Mouse (Mus musculus) stomach, embryonic 16.5 days (tissue): ENCODE data around the gene Gata5. TPM values are rescaled to one million over a fixed set of nuclear protein-coding genes. Genes with fewer than 3 reads are reported as not detected.

ENCODE experiments used
- ATAC-seq: fragments of 200-750 bp; cut with Nextera tagmentation; 2 replicates; pipeline ENCODE4 v1.8.0; 2017; ENCODE audit warnings: moderate number of reproducible peaks, moderate TSS enrichment; ENCODE audit not compliant: insufficient read depth, low FRiP score
- H3K27ac ChIP-seq: fragments of 300-500 bp; sonication (generic); 2 replicates; pipeline ENCODE4 v1.5.1; 2014; ENCODE audit warnings: low read length
- H3K27me3 ChIP-seq: fragments of 300-500 bp; sonication (generic); 2 replicates; pipeline ENCODE4 v1.6.1; 2014; ENCODE audit warnings: low read length, control low read depth, mixed read lengths; ENCODE audit not compliant: control insufficient read depth, insufficient read depth
- H3K36me3 ChIP-seq: fragments of 300-500 bp; sonication (generic); 2 replicates; pipeline ENCODE4 v1.6.1; 2014; ENCODE audit warnings: low read length; ENCODE audit not compliant: control insufficient read depth, insufficient read depth
- H3K4me1 ChIP-seq: fragments of 300-500 bp; sonication (generic); 2 replicates; pipeline ENCODE4 v1.6.1; 2014; ENCODE audit warnings: low read length, control low read depth, mixed read lengths; ENCODE audit not compliant: control insufficient read depth, insufficient read depth
- H3K4me2 ChIP-seq: fragments of 300-500 bp; sonication (generic); 2 replicates; pipeline ENCODE4 v1.6.1; 2014; ENCODE audit warnings: low read depth, low read length, mixed read lengths
- H3K4me3 ChIP-seq: fragments of 300-500 bp; sonication (generic); replicated peaks from 2 replicates; pipeline ENCODE4 v1.5.1; 2014; ENCODE audit warnings: mild to moderate bottlenecking, low read length
- H3K9ac ChIP-seq: fragments of 300-500 bp; sonication (generic); 2 replicates; pipeline ENCODE4 v1.6.1; 2014; ENCODE audit warnings: low read length
- H3K9me3 ChIP-seq: fragments of 300-500 bp; sonication (generic); replicated peaks from 2 replicates; pipeline ENCODE4 v1.6.1; 2016; ENCODE audit warnings: low read length, control low read depth; ENCODE audit not compliant: control insufficient read depth
- WGBS: fragments of 180-500 bp; shearing (Covaris S2); extraction: QIAGEN DNeasy Blood & Tissue Kit; methylation state at CpG from one replicate; pipeline ENCODE4 v1.1.7; 2014; 5-methylcytosine and 5-hydroxymethylcytosine counted together
- polyA plus RNA-seq: library from polyadenylated mRNA; unstranded; fragments of >200 nt; fragmentation: Nextera tagmentation; extraction: Ambion mirVana; gene quantifications from 2 replicates; pipeline ENCODE4 v1.2.1, GENCODE M21; 2015

Gata5 gene
- polyA plus RNA-seq, 1 experiment from 2014 or later = 5.6 TPM

DNA sequence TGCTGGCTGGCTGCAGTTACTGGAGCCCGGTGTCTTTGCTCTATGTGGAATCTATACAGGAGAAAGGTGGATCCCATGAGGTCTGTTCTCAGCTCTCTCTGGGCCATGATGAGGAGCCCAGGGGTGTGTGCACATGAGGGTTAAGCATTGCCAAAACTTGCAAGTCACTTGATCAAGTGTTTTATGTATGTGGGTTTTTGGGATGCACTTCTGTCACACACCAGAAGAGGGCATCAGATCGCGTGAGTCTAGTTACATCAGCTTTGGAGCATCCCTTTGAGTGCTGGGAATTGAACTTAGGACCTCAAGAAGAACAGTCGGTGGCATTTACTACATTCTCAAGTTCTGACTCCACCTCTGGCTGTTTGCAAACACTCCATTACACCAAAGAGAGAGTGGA is 29.9 kb downstream of the Gata5 start:
- Histone ChIP-seq H3K9me3 (no peaks in the 10 kb centered on the region), H3K4me1 (no peaks in the 10 kb centered on the region), H3K27me3 (no peaks in the 10 kb centered on the region), H3K9ac (no peak overlapping the region), H3K4me2 (no peak overlapping the region), H3K36me3 (no peaks in the 10 kb centered on the region), H3K4me3 (no peak overlapping the region), H3K27ac (no peak overlapping the region)
- 45% methylated on average over 4 of the region's 4 CpGs for WGBS
- no peak for ATAC-seq

DNA sequence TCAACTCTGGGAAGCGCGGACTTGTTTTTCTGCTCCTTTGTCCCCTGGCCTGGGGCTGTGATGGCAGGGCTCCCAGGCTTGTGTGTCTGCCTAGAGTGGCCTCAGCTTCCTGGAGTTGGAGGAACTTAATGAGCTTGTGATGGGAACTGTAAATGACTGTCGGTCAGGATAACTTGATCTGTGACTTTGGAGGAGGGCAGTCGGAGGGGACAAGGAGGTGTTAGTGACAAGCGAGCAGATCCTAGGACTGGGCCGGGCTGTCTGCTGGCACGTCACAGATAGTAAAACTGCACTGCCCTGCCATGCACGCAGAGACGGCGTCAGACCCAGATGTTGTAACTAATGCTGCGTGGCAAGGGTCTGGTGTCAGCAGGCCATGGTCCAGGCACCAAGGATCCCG is 31.0 kb downstream of the Gata5 start:
- ATAC-seq = no peak
- Histone ChIP-seq H3K36me3 (no peaks in the 10 kb centered on the region), H3K4me2 (no peak overlapping the region), H3K4me3 (no peak overlapping the region), H3K27me3 (no peaks in the 10 kb centered on the region), H3K9me3 (no peaks in the 10 kb centered on the region), H3K27ac (no peak overlapping the region), H3K4me1 (no peaks in the 10 kb centered on the region), H3K9ac (no peak overlapping the region)
- 75% methylated on average over 12 of the region's 12 CpGs for WGBS

GRCm38 (mm10) chr2:180302201-180302600 is 32.3 kb downstream of the Gata5 start:
- Histone ChIP-seq H3K4me2 (no peak overlapping the region), H3K4me1 (no peaks in the 10 kb centered on the region), H3K36me3 (no peaks in the 10 kb centered on the region), H3K4me3 (no peak overlapping the region), H3K9me3 (no peaks in the 10 kb centered on the region), H3K9ac (no peak overlapping the region), H3K27ac (no peak overlapping the region), H3K27me3 (no peaks in the 10 kb centered on the region)
- 80% methylated on average over 4 of the region's 4 CpGs for WGBS
- ATAC-seq = no peak

DNA sequence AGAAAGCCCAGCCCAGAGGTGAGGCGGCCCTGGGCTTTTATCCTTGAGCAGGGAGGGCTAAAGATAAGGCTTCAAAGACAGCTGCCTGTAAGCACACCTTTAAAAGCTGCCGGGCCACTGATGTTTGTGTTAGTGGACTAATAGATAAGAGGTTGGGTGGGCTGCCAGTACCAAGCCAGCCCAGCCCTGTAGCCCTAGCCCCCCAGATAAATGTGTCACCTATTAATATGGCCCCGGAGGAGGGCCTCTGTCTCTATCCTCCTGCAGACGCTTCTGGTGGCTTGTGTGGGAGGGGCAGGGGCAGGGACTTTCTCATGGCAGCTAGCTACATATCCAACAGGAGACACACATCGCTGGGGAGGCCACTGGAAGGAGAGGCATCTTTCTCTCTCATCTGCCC is 33.7 kb downstream of the Gata5 start:
- ATAC-seq = peak; percentile 66; the same call in 1 of the 2 replicates
- Histone ChIP-seq H3K27ac (no peak overlapping the region), H3K9ac (no peak overlapping the region), H3K4me3 (no peak overlapping the region), H3K9me3 (no peaks in the 10 kb centered on the region), H3K36me3 (no peaks in the 10 kb centered on the region), H3K27me3 (no peaks in the 10 kb centered on the region), H3K4me1 (no peaks in the 10 kb centered on the region), H3K4me2 (no peak overlapping the region)
- WGBS = 15% methylated on average over 5 of the region's 5 CpGs

DNA sequence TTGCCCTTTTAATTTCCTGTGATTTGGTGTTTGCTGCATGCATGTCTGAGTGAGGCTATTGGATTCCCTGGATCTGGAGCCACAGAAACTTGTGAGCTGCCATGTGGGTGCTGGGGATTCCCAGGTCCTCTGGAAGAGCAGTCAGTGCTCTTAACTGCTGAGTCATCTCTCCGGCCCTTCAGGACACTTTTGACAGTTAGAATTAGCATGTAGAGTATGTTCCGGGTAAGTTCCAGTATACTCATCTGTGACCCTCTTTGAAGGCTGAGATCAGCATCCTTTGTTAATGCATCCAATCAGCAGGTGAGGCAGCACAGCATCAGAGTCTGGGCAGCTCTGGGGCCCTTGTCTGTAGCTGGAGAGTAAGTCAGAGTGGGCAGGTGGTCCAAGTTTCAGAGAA is 34.2 kb downstream of the Gata5 start:
- no peak overlapping the region for H3K27ac ChIP-seq
- no peak for ATAC-seq

DNA sequence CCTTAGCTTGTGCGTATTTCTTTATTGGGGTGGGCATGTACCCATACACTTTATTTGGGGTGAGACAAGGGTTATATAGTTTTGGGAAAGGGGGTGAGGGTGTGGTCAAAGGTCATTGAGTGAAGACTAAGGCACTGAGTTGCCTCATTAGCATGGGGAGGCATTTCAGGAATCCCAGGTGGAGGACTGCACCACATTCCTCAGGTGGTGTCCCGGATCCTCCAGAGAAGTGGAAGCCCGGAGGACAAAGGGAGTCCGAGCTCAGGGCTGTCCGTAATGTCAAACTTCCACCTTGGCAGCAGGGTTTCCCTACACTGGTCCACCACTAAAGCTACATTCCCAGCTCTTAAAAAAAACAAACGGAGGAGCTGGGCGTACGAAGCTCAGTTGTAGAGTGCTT is 41.6 kb downstream of the Gata5 start:
- H3K9ac ChIP-seq = no peak overlapping the region
- 55% methylated on average over 8 of the region's 8 CpGs for WGBS
- H3K9me3 ChIP-seq = no peaks in the 10 kb centered on the region
- no peak overlapping the region for H3K4me2 ChIP-seq
- H3K4me1 ChIP-seq = peaks cover 21% of the 10 kb centered on the region
- H3K36me3 ChIP-seq = no peaks in the 10 kb centered on the region
- no peak overlapping the region for H3K27ac ChIP-seq
- no peaks in the 10 kb centered on the region for H3K27me3 ChIP-seq
- no peak for ATAC-seq
- no peak overlapping the region for H3K4me3 ChIP-seq

More for the DNA sequence above, 34.2 kb downstream of the Gata5 start:
- no peak overlapping the region for H3K4me3 ChIP-seq
- H3K4me2 ChIP-seq = no peak overlapping the region
- no peak overlapping the region for H3K9ac ChIP-seq
- H3K27me3 ChIP-seq = no peaks in the 10 kb centered on the region
- WGBS = 32% methylated on average over 2 of the region's 2 CpGs
- H3K36me3 ChIP-seq = no peaks in the 10 kb centered on the region
- H3K4me1 ChIP-seq = no peaks in the 10 kb centered on the region
- no peaks in the 10 kb centered on the region for H3K9me3 ChIP-seq

DNA sequence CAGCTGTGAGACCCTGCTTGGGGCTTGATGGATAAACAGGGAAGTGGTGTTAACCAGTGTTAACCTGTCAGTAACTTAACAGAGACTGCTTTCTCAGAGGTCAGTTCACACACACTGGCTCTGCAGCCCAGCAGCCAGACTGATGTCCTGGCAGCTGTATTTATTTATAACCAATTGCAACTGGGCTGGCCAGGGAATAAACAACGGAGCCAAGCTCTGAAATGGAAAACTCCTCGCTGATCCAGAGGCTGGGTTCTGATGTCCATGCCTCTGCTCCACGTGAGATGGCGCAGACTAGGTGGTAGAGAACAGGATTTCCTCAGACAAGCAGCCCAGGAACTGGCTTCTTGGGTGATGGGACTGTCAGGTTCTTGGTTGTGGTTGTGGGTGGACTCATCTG is 42.5 kb downstream of the Gata5 start:
- Histone ChIP-seq H3K4me2 (no peak overlapping the region; the same call in 1 of the 2 replicates), H3K27ac (peak overlapping the region; percentile 47), H3K4me1 (peaks cover 21% of the 10 kb centered on the region), H3K27me3 (no peaks in the 10 kb centered on the region), H3K4me3 (no peak overlapping the region), H3K36me3 (no peaks in the 10 kb centered on the region), H3K9me3 (no peaks in the 10 kb centered on the region), H3K9ac (no peak overlapping the region)
- ATAC-seq = no peak
- 43% methylated on average over 4 of the region's 4 CpGs for WGBS

DNA sequence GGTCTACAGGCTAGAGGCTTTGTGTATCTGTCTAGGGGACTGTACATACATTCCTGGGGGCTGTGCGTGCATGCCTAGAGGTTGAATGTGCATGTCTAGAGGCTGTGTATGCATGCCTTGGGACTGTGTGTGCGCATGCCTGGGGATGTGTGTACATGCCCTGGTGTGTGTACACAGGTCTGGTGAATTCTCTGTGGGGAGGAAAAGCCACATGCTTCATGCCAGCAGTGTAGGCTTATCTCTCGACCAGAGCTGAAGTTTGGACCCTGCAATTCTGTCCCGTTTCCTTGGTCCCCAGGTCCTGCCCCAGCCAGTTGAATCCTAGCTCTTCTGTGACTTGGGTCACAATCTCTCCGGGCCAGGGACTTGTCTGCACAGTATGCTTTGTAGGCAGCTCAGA is 42.9 kb downstream of the Gata5 start:
- Histone ChIP-seq H3K4me3 (no peak overlapping the region), H3K27me3 (no peaks in the 10 kb centered on the region), H3K4me2 (no peak overlapping the region), H3K9me3 (no peaks in the 10 kb centered on the region), H3K36me3 (no peaks in the 10 kb centered on the region), H3K27ac (peak overlapping the region; percentile 47), H3K4me1 (peaks cover 21% of the 10 kb centered on the region), H3K9ac (no peak overlapping the region)
- WGBS = 50% methylated on average over 5 of the region's 5 CpGs
- peak; percentile 34 for ATAC-seq

DNA sequence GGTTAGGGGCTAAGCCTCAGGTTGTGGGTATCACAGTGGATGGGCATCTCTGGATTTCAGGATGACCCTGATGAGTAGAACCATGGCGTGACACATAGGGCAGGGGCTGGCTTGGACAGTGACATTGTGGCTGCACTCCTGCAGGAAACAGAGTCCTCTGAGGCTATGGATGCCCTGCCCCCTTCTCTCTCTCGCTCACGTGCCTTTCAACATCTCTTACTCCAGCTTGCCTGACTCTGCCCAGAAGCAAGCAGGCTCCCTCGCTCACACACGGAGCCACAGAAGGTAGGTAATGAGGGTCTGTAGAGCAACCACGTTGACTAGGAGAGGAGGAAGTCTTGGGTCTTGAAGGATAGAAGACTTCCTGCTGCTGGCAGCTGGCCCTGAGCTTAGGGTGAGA is 44.0 kb downstream of the Gata5 start:
- no peak for ATAC-seq
- Histone ChIP-seq H3K4me2 (peak overlapping the region; percentile 20; the same call in 1 of the 2 replicates), H3K36me3 (no peaks in the 10 kb centered on the region), H3K27ac (peak overlapping the region; percentile 47), H3K4me1 (peaks cover 21% of the 10 kb centered on the region), H3K27me3 (no peaks in the 10 kb centered on the region), H3K4me3 (no peak overlapping the region), H3K9ac (peak overlapping the region; percentile 25; the same call in 1 of the 2 replicates), H3K9me3 (no peaks in the 10 kb centered on the region)
- WGBS = 48% methylated on average over 6 of the region's 6 CpGs
